Mouse (Mus musculus) forebrain, embryonic 16.5 days (tissue): ENCODE data around the gene Mrps27. TPM values are rescaled to one million over a fixed set of nuclear protein-coding genes. Genes with fewer than 3 reads are reported as not detected.

Source experiments
- ATAC-seq: fragments of 200-750 bp; cut with Nextera tagmentation; 2 replicates; pipeline ENCODE4 v1.8.0; 2017; ENCODE audit warnings: mild to moderate bottlenecking, moderate library complexity
- H3K27ac ChIP-seq: fragments of 300-500 bp; sonication (generic); 2 replicates; pipeline ENCODE4 v1.5.1; 2014; ENCODE audit warnings: low read length, control low read depth
- H3K27me3 ChIP-seq: fragments of 300-500 bp; sonication (generic); replicated peaks from 2 replicates; pipeline ENCODE4 v1.6.1; 2014; ENCODE audit warnings: low read length; ENCODE audit not compliant: control insufficient read depth, insufficient read depth
- H3K36me3 ChIP-seq: fragments of 300-500 bp; sonication (generic); 2 replicates; pipeline ENCODE4 v1.6.1; 2014; ENCODE audit not compliant: control insufficient read depth, insufficient read depth
- H3K4me1 ChIP-seq: fragments of 300-500 bp; sonication (generic); replicated peaks from 2 replicates; pipeline ENCODE4 v1.6.1; 2014; ENCODE audit warnings: low read length; ENCODE audit not compliant: control insufficient read depth, insufficient read depth
- H3K4me2 ChIP-seq: fragments of 300-500 bp; sonication (generic); 2 replicates; pipeline ENCODE4 v1.6.1; 2014; ENCODE audit warnings: mild to moderate bottlenecking, low read length, control low read depth
- H3K4me3 ChIP-seq: fragments of 300-500 bp; sonication (generic); replicated peaks from 2 replicates; pipeline ENCODE4 v1.5.1; 2014; ENCODE audit warnings: mild to moderate bottlenecking, low read length, control low read depth
- H3K9ac ChIP-seq: fragments of 300-500 bp; sonication (generic); replicated peaks from 2 replicates; pipeline ENCODE4 v1.6.1; 2014; ENCODE audit warnings: low read depth, low read length, control low read depth
- H3K9me3 ChIP-seq: fragments of 300-500 bp; sonication (generic); 2 replicates; pipeline ENCODE4 v1.6.1; 2016; ENCODE audit warnings: low read length; ENCODE audit not compliant: control insufficient read depth
- WGBS: fragments of 180-500 bp; shearing (Covaris S2); extraction: QIAGEN DNeasy Blood & Tissue Kit; methylation state at CpG from one replicate; pipeline ENCODE4 v1.1.7; 2014; 5-methylcytosine and 5-hydroxymethylcytosine counted together
- polyA plus RNA-seq: library from polyadenylated mRNA; unstranded; fragments of >200 nt; fragmentation: Nextera tagmentation; extraction: Ambion mirVana; gene quantifications from 2 replicates; pipeline ENCODE4 v1.2.1, GENCODE M21; 2015

Gene Mrps27
- 46.4 and 49.1 TPM in 2 replicates for polyA plus RNA-seq

DNA sequence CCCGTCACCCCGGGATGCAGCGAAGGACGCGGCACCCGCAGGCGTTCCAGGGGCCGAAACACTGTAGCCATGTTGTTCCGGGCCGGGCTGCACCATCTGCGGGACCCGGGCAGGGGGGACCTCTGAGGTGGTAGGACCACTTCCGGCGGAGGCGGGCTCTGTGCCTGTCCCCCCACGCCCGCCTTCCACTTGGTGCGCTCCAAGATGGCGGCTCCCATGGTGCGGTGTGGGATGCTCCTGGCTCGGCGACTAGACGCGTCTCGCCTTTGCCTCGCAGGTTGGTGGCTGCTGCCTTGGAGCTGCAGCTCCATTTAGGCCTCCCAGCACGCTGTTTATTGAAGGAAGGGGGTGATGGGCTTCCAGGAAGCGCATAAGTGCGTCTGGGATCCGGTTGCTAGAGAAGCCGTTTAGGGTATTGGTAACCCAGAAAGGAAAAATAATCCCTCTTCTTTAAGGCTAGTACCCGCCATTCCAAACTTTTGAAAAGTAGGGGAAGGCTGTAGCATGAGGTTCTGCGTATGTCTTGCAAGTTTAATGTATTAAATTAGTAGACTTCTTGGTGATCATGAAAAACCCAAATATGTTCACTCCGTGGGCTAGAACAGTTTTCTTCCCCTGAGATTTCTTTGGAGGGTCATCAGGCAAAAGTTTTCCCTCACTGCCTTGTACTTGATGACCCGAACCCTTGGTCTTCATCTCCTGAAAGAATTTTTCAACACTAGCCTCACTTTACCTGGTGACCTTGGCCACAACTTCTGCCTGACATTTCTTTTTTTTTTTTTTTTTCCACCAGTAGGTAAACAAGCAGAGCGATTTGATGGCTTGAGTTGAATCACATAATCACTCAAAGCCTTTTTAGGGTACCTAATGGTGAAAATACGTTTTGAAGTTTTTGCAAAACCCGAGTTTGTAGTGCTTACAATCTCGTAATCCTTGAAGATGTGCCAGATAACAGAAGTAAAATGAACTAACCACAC lies at the start of gene Mrps27, which contains the start of gene Ptcd2:
Gene Mrps27, plus strand, starts transcription at position 188 of the 977 bp plus-strand sequence.
Gene Ptcd2, minus strand, starts transcription at position 107 of the 977 bp plus-strand sequence.
- 3% methylated on average over 39 of the region's 39 CpGs for whole genome bisulfite sequencing
- peak; percentile 99 for ATAC-seq
- Histone ChIP-seq H3K4me1 (peaks cover 14% of the 10 kb centered on the region), H3K27ac (peak within 1 kb of the TSS; percentile 90), H3K9ac (peak within 1 kb of the TSS; percentile 88), H3K4me3 (peak within 1 kb of the TSS; percentile 90), H3K27me3 (no peaks in the 10 kb centered on the region), H3K4me2 (peak within 1 kb of the TSS; percentile 77), H3K9me3 (no peaks in the 10 kb centered on the region), H3K36me3 (peaks cover 18% of the 10 kb centered on the region)

DNA sequence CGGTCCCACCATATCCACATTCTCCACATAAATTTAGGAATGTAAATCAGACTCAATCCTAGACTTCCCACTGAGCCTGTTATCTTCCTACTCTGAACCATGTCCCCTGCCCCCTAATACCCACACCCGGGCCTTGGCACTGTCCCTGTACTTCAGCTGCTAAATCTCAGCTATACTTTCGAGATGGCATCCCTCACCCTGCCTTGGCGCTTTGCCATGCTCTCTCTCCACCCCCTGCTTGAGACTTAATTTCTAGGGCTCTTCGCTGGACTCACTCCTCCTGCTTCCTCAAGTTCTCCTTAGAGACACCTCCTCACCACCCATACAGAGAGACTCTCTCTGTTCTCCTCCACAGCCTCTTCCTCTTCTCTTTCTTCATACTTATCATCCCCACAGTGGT lies 44.7 kb upstream of the Mrps27 start:
- no peaks in the 10 kb centered on the region for H3K27me3 ChIP-seq
- H3K4me3 ChIP-seq = no peak overlapping the region
- H3K27ac ChIP-seq = no peak overlapping the region
- no peaks in the 10 kb centered on the region for H3K9me3 ChIP-seq
- H3K4me1 ChIP-seq = peaks cover 9% of the 10 kb centered on the region; the same call in 1 of the 2 replicates
- no peak overlapping the region for H3K9ac ChIP-seq
- no peaks in the 10 kb centered on the region for H3K36me3 ChIP-seq
- H3K4me2 ChIP-seq = no peak overlapping the region
- no peak for ATAC-seq
- 71% methylated on average over 5 of the region's 5 CpGs for WGBS

DNA sequence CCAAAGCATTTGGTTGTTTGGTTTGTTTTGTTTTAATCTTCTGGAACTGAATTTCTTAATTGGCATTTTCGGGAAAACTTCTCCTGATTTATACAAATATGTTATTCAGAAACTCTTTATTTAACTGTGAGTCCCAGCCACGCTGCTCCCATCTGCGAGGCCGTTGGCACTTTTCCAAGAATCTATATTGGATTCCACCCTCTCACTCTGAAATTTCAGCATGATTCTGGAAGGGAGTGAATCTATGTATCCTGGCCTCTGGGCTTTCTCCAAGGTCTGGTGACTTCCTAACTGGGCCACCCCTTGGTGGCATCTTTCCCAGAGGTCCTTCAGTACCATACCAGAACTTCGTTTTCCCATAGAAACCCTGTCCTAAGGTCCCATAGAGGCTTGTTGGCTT lies 40.7 kb upstream of the Mrps27 start:
- H3K4me1 ChIP-seq = peaks cover 9% of the 10 kb centered on the region; the same call in 1 of the 2 replicates
- no peaks in the 10 kb centered on the region for H3K36me3 ChIP-seq
- no peak overlapping the region for H3K4me3 ChIP-seq
- WGBS = 48% methylated on average over 5 of the region's 5 CpGs
- H3K9ac ChIP-seq = no peak overlapping the region
- ATAC-seq = peak; percentile 50; the same call in 1 of the 2 replicates
- H3K27ac ChIP-seq = no peak overlapping the region
- no peak overlapping the region for H3K4me2 ChIP-seq
- no peaks in the 10 kb centered on the region for H3K9me3 ChIP-seq
- no peaks in the 10 kb centered on the region for H3K27me3 ChIP-seq

DNA sequence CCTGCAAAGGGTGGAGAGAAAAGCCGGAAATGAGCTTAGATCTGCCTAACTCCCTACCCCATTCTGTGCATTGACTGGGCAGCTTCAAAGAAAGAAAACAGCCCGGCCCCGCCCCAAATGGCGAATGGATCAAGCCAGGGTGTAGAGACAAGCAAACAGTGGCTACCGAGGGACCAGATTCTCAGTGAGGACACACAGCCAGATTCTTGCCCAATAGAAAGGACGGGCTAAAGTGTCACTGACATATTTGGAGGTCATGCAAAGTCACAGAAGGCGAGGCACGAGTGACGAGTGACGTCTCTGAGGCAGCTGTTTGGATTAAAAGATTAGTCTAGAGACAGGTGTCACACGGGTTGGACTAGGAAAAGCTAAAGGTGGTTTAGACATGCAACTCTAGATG lies 40.2 kb upstream of the Mrps27 start:
- 64% methylated on average over 11 of the region's 11 CpGs for WGBS
- no peak for ATAC-seq

DNA sequence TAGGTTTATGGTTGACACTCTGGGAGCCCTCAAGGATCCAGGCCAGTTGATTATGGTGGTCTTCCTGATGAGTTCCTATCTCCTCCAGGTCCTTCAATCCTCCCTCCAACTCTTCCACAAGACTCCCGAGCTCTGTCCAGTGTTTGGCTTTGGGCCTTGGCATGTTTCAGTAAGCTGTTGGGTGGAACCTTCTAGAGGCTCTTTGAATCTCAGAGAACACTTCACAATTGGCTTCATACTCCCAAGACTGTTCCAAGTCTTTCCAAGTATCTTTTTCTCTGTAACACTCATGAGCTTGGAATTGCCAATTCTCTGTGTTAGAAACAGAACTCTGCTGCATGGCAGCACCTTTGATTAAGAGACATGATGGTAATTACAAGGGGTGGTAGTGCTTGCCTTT lies 39.4 kb upstream of the Mrps27 start:
- Histone ChIP-seq H3K4me1 (peaks cover 9% of the 10 kb centered on the region; the same call in 1 of the 2 replicates), H3K27ac (no peak overlapping the region), H3K4me3 (no peak overlapping the region), H3K4me2 (no peak overlapping the region), H3K36me3 (no peaks in the 10 kb centered on the region), H3K9me3 (no peaks in the 10 kb centered on the region), H3K9ac (no peak overlapping the region), H3K27me3 (no peaks in the 10 kb centered on the region)
- 75% methylated on average over 1 of the region's 1 CpGs for WGBS
- no peak for ATAC-seq

More for the DNA sequence above, 40.2 kb upstream of the Mrps27 start:
- H3K4me2 ChIP-seq = no peak overlapping the region
- H3K36me3 ChIP-seq = no peaks in the 10 kb centered on the region
- H3K27me3 ChIP-seq = no peaks in the 10 kb centered on the region
- H3K27ac ChIP-seq = no peak overlapping the region
- peaks cover 9% of the 10 kb centered on the region; the same call in 1 of the 2 replicates for H3K4me1 ChIP-seq
- no peaks in the 10 kb centered on the region for H3K9me3 ChIP-seq
- H3K4me3 ChIP-seq = no peak overlapping the region
- H3K9ac ChIP-seq = no peak overlapping the region

DNA sequence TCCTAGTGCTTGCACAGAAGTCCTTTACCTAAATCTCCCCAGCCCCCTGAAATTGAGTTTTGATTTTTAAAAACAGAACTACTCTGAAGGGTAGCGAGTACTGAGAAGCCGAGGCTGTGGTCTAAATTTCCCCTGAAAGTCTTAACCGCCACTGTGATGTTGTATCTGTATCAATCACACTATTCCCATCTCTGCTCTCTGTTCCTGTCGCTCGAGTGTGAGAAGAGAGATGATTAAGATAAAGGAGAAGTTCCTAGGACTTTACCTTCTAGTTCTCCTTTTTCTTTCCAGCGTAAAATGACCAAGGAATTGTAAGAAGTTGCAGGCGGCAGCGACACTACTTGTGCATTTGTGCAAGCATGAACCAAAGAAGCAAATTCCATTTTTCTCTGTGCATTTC lies 38.4 kb upstream of the Mrps27 start:
- H3K27ac ChIP-seq = no peak overlapping the region
- ATAC-seq = no peak

DNA sequence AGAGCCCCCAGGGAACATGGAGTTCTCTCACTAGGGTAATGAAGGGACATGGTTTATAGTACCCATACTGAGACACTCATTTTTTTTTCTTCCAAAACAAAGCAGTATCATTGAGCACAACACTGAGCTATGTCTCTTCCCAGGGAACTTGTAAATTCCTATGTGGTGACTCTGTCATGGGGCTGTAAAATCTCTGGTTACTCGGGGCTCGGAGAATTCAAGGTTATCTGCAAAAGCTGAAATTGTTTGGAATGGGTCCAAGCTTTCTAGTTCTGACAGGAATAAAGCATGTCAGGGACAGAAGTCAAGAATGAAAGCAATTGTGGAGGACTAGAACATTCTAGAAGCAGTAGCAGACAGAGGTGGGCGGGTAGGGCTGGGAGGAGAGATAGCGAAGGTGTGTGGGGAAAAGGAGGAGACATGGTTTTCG lies 36.6 kb upstream of the Mrps27 start:
- Histone ChIP-seq H3K4me1 (peaks cover 9% of the 10 kb centered on the region; the same call in 1 of the 2 replicates), H3K9ac (no peak overlapping the region), H3K4me2 (no peak overlapping the region), H3K9me3 (no peaks in the 10 kb centered on the region), H3K4me3 (no peak overlapping the region), H3K27me3 (no peaks in the 10 kb centered on the region), H3K27ac (no peak overlapping the region), H3K36me3 (no peaks in the 10 kb centered on the region)
- no peak for ATAC-seq
- WGBS = 90% methylated on average over 5 of the region's 5 CpGs

More for the DNA sequence above, 38.4 kb upstream of the Mrps27 start:
- Histone ChIP-seq H3K36me3 (no peaks in the 10 kb centered on the region), H3K9me3 (no peaks in the 10 kb centered on the region), H3K9ac (no peak overlapping the region), H3K27me3 (no peaks in the 10 kb centered on the region), H3K4me1 (peaks cover 9% of the 10 kb centered on the region; the same call in 1 of the 2 replicates), H3K4me2 (no peak overlapping the region), H3K4me3 (no peak overlapping the region)
- 90% methylated on average over 8 of the region's 8 CpGs for WGBS

DNA sequence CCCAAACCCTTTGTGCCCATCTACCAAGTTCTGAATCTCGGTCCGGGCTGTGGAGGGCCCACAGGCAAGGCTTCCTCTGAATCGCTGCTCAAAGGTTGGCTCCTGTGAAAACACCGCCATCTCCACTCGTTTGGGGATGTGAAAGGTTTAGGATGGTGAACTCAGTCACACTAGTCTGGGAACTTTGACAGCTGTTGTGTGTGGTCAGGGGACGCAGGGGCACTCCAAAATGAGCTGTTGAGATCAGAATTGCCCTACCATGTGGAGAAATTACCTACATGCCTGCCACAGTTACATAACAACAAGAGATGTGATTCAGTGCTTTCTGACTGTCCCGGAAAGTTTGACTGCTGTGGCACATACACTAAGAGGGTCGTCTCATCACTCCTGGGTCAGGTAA lies 36.2 kb upstream of the Mrps27 start:
- Histone ChIP-seq H3K4me2 (no peak overlapping the region), H3K9ac (no peak overlapping the region), H3K27ac (no peak overlapping the region), H3K9me3 (no peaks in the 10 kb centered on the region), H3K4me1 (peaks cover 8% of the 10 kb centered on the region; the same call in 1 of the 2 replicates), H3K4me3 (no peak overlapping the region), H3K36me3 (no peaks in the 10 kb centered on the region), H3K27me3 (no peaks in the 10 kb centered on the region)
- 87% methylated on average over 8 of the region's 8 CpGs for WGBS
- no peak for ATAC-seq

DNA sequence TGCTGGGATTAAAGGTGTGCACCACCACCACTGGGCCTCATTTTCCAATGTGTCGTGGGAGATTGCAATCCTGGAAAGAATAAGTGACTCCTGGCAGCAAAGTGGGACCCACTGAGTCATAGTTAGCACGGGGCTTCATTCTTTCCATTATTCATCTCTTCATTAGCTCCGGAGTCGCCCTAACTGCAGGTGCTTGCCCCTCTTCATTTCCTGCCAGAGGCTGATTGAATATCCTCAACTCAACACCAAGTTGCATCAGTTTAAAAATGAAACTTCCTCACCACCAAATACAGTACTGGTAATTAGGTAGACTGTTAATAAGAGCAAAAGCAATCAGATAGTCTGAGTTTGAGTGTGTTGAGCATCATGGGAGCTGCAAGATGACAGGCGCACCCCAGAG lies 30.5 kb upstream of the Mrps27 start:
- no peaks in the 10 kb centered on the region for H3K9me3 ChIP-seq
- H3K27me3 ChIP-seq = no peaks in the 10 kb centered on the region
- no peaks in the 10 kb centered on the region for H3K4me1 ChIP-seq
- ATAC-seq = no peak
- H3K36me3 ChIP-seq = no peaks in the 10 kb centered on the region
- no peak overlapping the region for H3K9ac ChIP-seq
- H3K4me2 ChIP-seq = no peak overlapping the region
- no peak overlapping the region for H3K4me3 ChIP-seq
- 91% methylated on average over 5 of the region's 5 CpGs for WGBS
- no peak overlapping the region for H3K27ac ChIP-seq
